Mouse (Mus musculus) megakaryocyte, embryonic 14.5 days (primary cell): ENCODE results near the gene Mon1a. TPM values are rescaled to one million over a fixed set of nuclear protein-coding genes. Genes with fewer than 3 reads are reported as not detected.

Experiments used
- H3K27me3 ChIP-seq: replicated peaks from 2 replicates; pipeline ENCODE3; 2012; ENCODE audit warnings: inconsistent platforms
- H3K36me3 ChIP-seq: replicated peaks from 2 replicates; pipeline ENCODE3; 2012; ENCODE audit warnings: low read length, inconsistent platforms, mixed read lengths
- H3K4me1 ChIP-seq: 2 replicates; pipeline ENCODE4 v1.6.1; 2012; ENCODE audit warnings: inconsistent platforms
- H3K4me3 ChIP-seq: replicated peaks from 2 replicates; pipeline ENCODE3; 2012; ENCODE audit warnings: moderate library complexity, mild to moderate bottlenecking, inconsistent platforms
- H3K9me3 ChIP-seq: 2 replicates; pipeline ENCODE4 v1.6.1; 2012; ENCODE audit warnings: inconsistent platforms
- FLI1 ChIP-seq: IDR thresholded peaks from 2 replicates; pipeline ENCODE4 v1.6.1; 2012; ENCODE audit warnings: low read length, inconsistent platforms, mixed read lengths
- GATA1 ChIP-seq: IDR thresholded peaks from 3 replicates; pipeline ENCODE4 v1.6.1; 2012; ENCODE audit warnings: mixed read lengths, low read length, inconsistent platforms, borderline replicate concordance
- polyA plus RNA-seq: library from polyadenylated mRNA; stranded (reverse); fragments of >175 nt; gene quantifications from 2 replicates; pipeline ENCODE4 v1.2.3, GENCODE M21; 2012; ENCODE audit warnings: low replicate concordance; ENCODE audit not compliant: insufficient read depth

The Mon1a gene
- 19.6 and 23.6 TPM in 2 replicates for polyA plus RNA-seq

- Histone ChIP-seq H3K4me3 (peak within 1 kb of the TSS; percentile 96), H3K4me1 (peaks cover 24% of the 10 kb centered on the region), H3K27me3 (no peaks in the 10 kb centered on the region), H3K9me3 (no peaks in the 10 kb centered on the region), H3K36me3 (peaks cover 21% of the 10 kb centered on the region)
- TF ChIP-seq FLI1 (no peak), GATA1 (no peak)
Measured at GRCm38 (mm10) chr9:107887804-107888266, at the start of gene Mon1a. Gene Mon1a (plus strand): TSS chr9:107888151.

- Histone ChIP-seq H3K36me3 (peaks cover 65% of the 10 kb centered on the region), H3K9me3 (no peaks in the 10 kb centered on the region), H3K27me3 (no peaks in the 10 kb centered on the region), H3K4me3 (no peak overlapping the region), H3K4me1 (peaks cover 5% of the 10 kb centered on the region)
- TF ChIP-seq GATA1: no peak
- TF ChIP-seq FLI1: no peak
Measured at GRCm38 (mm10) chr9:107838869-107839268, 49.1 kb upstream of the Mon1a start.

GRCm38 (mm10) chr9:107842709-107843108 is 45.2 kb upstream of the Mon1a start:
- peaks cover 81% of the 10 kb centered on the region for H3K36me3 ChIP-seq
- H3K9me3 ChIP-seq: no peaks in the 10 kb centered on the region
- TF ChIP-seq FLI1 (no peak), GATA1 (no peak)
- no peaks in the 10 kb centered on the region for H3K27me3 ChIP-seq
- no peaks in the 10 kb centered on the region for H3K4me1 ChIP-seq
- no peak overlapping the region for H3K4me3 ChIP-seq

GRCm38 (mm10) chr9:107848922-107849321 is 39.0 kb upstream of the Mon1a start:
- Histone ChIP-seq H3K4me1 (no peaks in the 10 kb centered on the region), H3K4me3 (no peak overlapping the region), H3K27me3 (no peaks in the 10 kb centered on the region), H3K9me3 (no peaks in the 10 kb centered on the region), H3K36me3 (peaks cover 80% of the 10 kb centered on the region)
- no peak for TF ChIP-seq FLI1
- TF ChIP-seq GATA1: no peak

GRCm38 (mm10) chr9:107858343-107858742 is 29.6 kb upstream of the Mon1a start:
- no peaks in the 10 kb centered on the region for H3K27me3 ChIP-seq
- no peak for TF ChIP-seq GATA1
- TF ChIP-seq FLI1: no peak
- no peaks in the 10 kb centered on the region for H3K9me3 ChIP-seq
- H3K4me3 ChIP-seq: peak overlapping the region; percentile 20
- peaks cover 56% of the 10 kb centered on the region for H3K36me3 ChIP-seq
- peaks cover 39% of the 10 kb centered on the region for H3K4me1 ChIP-seq

GRCm38 (mm10) chr9:107864493-107864892 is 23.5 kb upstream of the Mon1a start:
- Histone ChIP-seq H3K27me3 (no peaks in the 10 kb centered on the region), H3K36me3 (peaks cover 38% of the 10 kb centered on the region), H3K4me3 (no peak overlapping the region), H3K9me3 (no peaks in the 10 kb centered on the region), H3K4me1 (peaks cover 30% of the 10 kb centered on the region)
- TF ChIP-seq FLI1 (no peak), GATA1 (no peak)

GRCm38 (mm10) chr9:107866081-107866480 is 21.9 kb upstream of the Mon1a start:
- Histone ChIP-seq H3K4me3 (no peak overlapping the region), H3K4me1 (peaks cover 30% of the 10 kb centered on the region; the same call in 1 of the 2 replicates), H3K9me3 (no peaks in the 10 kb centered on the region), H3K36me3 (peaks cover 28% of the 10 kb centered on the region), H3K27me3 (no peaks in the 10 kb centered on the region)
- TF ChIP-seq FLI1 (no peak), GATA1 (no peak)

- peaks cover 27% of the 10 kb centered on the region for H3K4me1 ChIP-seq
- TF ChIP-seq GATA1 (no peak), FLI1 (no peak)
- peaks cover 2% of the 10 kb centered on the region; the same call in 1 of the 2 replicates for H3K9me3 ChIP-seq
- H3K4me3 ChIP-seq: peak overlapping the region; percentile 95
- peaks cover 7% of the 10 kb centered on the region for H3K36me3 ChIP-seq
- H3K27me3 ChIP-seq: no peaks in the 10 kb centered on the region
Measured at GRCm38 (mm10) chr9:107872350-107873098, 15.4 kb upstream of the Mon1a start.

GRCm38 (mm10) chr9:107873137-107873536 is 14.8 kb upstream of the Mon1a start, which contains the start of gene Rbm6:
Gene Rbm6 (minus strand): TSS chr9:107873237.
- no peaks in the 10 kb centered on the region for H3K27me3 ChIP-seq
- H3K36me3 ChIP-seq: peaks cover 1% of the 10 kb centered on the region
- H3K4me1 ChIP-seq: peaks cover 27% of the 10 kb centered on the region
- H3K4me3 ChIP-seq: peak within 1 kb of the TSS; percentile 95
- H3K9me3 ChIP-seq: peaks cover 4% of the 10 kb centered on the region; the same call in 1 of the 2 replicates
- TF ChIP-seq GATA1: no peak
- no peak for TF ChIP-seq FLI1

- peaks cover 4% of the 10 kb centered on the region; the same call in 1 of the 2 replicates for H3K9me3 ChIP-seq
- H3K4me1 ChIP-seq: peaks cover 8% of the 10 kb centered on the region
- H3K36me3 ChIP-seq: no peaks in the 10 kb centered on the region
- H3K27me3 ChIP-seq: peaks cover 6% of the 10 kb centered on the region
- TF ChIP-seq GATA1: no peak
- no peak for TF ChIP-seq FLI1
- no peak overlapping the region for H3K4me3 ChIP-seq
Measured at GRCm38 (mm10) chr9:107880411-107880810, 7.5 kb upstream of the Mon1a start.
